10 mouse cellular contexts compared by ENCODE assay signal in the genomic region with DNA sequence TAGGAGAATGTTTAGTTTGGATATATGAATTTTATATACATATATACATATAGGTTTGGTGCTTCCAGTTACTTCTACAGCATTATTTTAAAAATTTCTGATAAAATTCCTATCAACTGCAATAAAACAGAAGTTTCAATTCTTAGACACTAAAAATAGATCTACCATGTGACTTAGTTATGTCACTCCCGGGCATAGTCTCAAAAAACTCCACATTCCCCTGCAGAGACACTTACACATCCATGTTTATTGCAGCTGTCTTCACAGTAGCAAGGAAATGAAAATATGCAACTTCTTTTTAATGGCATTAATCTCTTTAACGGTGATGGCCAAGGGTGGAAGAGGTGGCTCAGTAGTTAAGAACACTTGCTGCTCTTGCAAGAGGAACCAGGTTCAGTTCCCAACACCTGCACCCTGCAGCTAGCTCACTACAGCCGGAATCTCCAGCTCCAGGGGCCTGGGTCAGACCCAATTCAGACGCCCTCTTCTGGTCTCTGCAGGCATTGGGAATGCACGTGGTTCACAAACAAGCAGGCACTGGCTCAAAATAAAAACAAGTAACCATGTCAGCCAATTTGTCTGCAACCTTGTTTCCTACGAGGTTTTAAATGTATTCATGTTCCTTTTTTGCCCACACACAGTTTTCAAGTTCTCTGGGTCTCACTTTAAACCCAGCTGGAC.
DNase-seq lines count a peak whose midpoint lies in the region; ATAC-seq and TF ChIP-seq lines count a peak whose summit lies in the region.
"Had no signal": no experiment of that assay in that cellular context is flagged by ENCODE, and none has a peak within 500 bp of the region (broad histone marks: within the 10 kb centered on the region; RNA-seq: fewer than 3 reads in every experiment).

No protein-coding gene starts in this region.

- H3K4me2 ChIP-seq in heart, embryonic 11.5 days = no peak overlapping the region
- no peak overlapping the region for H3K4me2 ChIP-seq in intestine, postnatal 0 days (replicated peaks; ENCODE audit: low read depth)
- H3K4me2 ChIP-seq: heart, embryonic 13.5 days; liver, embryonic 13.5 days had no signal

- H3K4me3 ChIP-seq in heart, embryonic 11.5 days (ENCODE audit: low read depth, low read length) = no peak overlapping the region
- no peak overlapping the region for H3K4me3 ChIP-seq in intestine, postnatal 0 days (ENCODE audit: low read depth, low read length)
- H3K4me3 ChIP-seq: heart, embryonic 13.5 days; liver, embryonic 13.5 days had no signal

- H3K9ac ChIP-seq in heart, embryonic 11.5 days (ENCODE audit: low read depth, low read length) = no peak overlapping the region
- H3K9ac ChIP-seq in intestine, postnatal 0 days (ENCODE audit: low read depth, low read length) = no peak overlapping the region
- H3K9ac ChIP-seq: heart, embryonic 13.5 days; liver, embryonic 13.5 days had no signal

- H3K27ac ChIP-seq in heart, embryonic 11.5 days (ENCODE audit: low read depth, low read length) = no peak overlapping the region
- no peak overlapping the region for H3K27ac ChIP-seq in intestine, postnatal 0 days (ENCODE audit: low read depth, low read length)
- H3K27ac ChIP-seq: heart, embryonic 13.5 days; liver, embryonic 13.5 days had no signal

- TF ChIP-seq CTCF in intestine, postnatal 0 days (IDR thresholded peaks at IDR 0.05; ENCODE audit: low read depth) = peak; percentile 63

- H3K4me1 ChIP-seq in heart, embryonic 11.5 days (ENCODE audit: control insufficient read depth, insufficient read depth, low read length) = no peaks in the 10 kb centered on the region
- no peaks in the 10 kb centered on the region for H3K4me1 ChIP-seq in intestine, postnatal 0 days (replicated peaks; ENCODE audit: control insufficient read depth, insufficient read depth, low read length)
- H3K4me1 ChIP-seq: heart, embryonic 13.5 days; liver, embryonic 13.5 days had no signal

- ATAC-seq in heart, embryonic 11.5 days (replicated peaks; ENCODE audit: insufficient number of reproducible peaks, low FRiP score, low TSS enrichment) = no peak
- ATAC-seq in intestine, postnatal 0 days = no peak

- H3K36me3 ChIP-seq in heart, embryonic 11.5 days (ENCODE audit: control insufficient read depth, insufficient read depth, low read length) = no peaks in the 10 kb centered on the region
- no peaks in the 10 kb centered on the region for H3K36me3 ChIP-seq in intestine, postnatal 0 days (ENCODE audit: control insufficient read depth, insufficient read depth)
- H3K36me3 ChIP-seq: heart, embryonic 13.5 days; liver, embryonic 13.5 days had no signal

- no peaks in the 10 kb centered on the region for H3K9me3 ChIP-seq in heart, embryonic 11.5 days (replicated peaks; ENCODE audit: control insufficient read depth, low read length)
- no peaks in the 10 kb centered on the region for H3K9me3 ChIP-seq in intestine, postnatal 0 days (ENCODE audit: control insufficient read depth)
- H3K9me3 ChIP-seq: heart, embryonic 13.5 days; liver, embryonic 13.5 days had no signal

- DNase-seq in heart, adult 11 months = peak; percentile 88
- DNase-seq in ovary, postnatal 14 days (ENCODE audit: low spot score) = peak; percentile 13
- no peak for DNase-seq in ovary, postnatal 36 days (ENCODE audit: low spot score)
- DNase-seq in frontal cortex, postnatal 36 days (ENCODE audit: low spot score in 2 of 2) = no peak
- DNase-seq in ovary, postnatal 10 days (ENCODE audit: low spot score) = no peak
- DNase-seq in thymus, postnatal 25 days = no peak
- DNase-seq: liver, embryonic 13.5 days had no signal

- 24% methylated on average over 6 of the region's 6 CpGs for WGBS in heart, embryonic 11.5 days (ENCODE audit: insufficient replicate concordance)
- WGBS in intestine, postnatal 0 days = 15% methylated on average over 6 of the region's 6 CpGs

- H3K27me3 ChIP-seq in heart, embryonic 11.5 days (ENCODE audit: control insufficient read depth, insufficient read depth, low read length) = no peaks in the 10 kb centered on the region
- H3K27me3 ChIP-seq in intestine, postnatal 0 days (replicated peaks; ENCODE audit: control insufficient read depth, insufficient read depth, low read length) = no peaks in the 10 kb centered on the region
- H3K27me3 ChIP-seq: heart, embryonic 13.5 days; liver, embryonic 13.5 days had no signal

Comparison
In these comparisons a context has a peak if more than half of its experiments do, and no peak if none do; other contexts are left out.
1. DNase-seq: peak in heart, adult 11 months (single experiment) and ovary, postnatal 14 days (single experiment); none in ovary, postnatal 36 days (single experiment), frontal cortex, postnatal 36 days (0 of 2), ovary, postnatal 10 days (single experiment) and thymus, postnatal 25 days (single experiment).